9 mouse cellular contexts compared by ENCODE assay signal in genomic region chr5:121872158-121872557, GRCm38 (mm10). TPM values are rescaled to one million over a fixed set of nuclear protein-coding genes. Genes with fewer than 3 reads are reported as not detected.
DNase-seq lines count a peak whose midpoint lies in the region; ATAC-seq and TF ChIP-seq lines count a peak whose summit lies in the region.
"Had no signal": no experiment of that assay in that cellular context is flagged by ENCODE, and none has a peak within 500 bp of the region (broad histone marks: within the 10 kb centered on the region; RNA-seq: fewer than 3 reads in every experiment).

No protein-coding gene starts in this region.

- 0 out of 2 replicates have a peak, but pooled peaks have one; percentile 35 for ATAC-seq in lung, embryonic 15.5 days (ENCODE audit: borderline replicate concordance, extremely low read depth, low FRiP score, low TSS enrichment)

- H3K9ac ChIP-seq in lung, embryonic 15.5 days: no peak overlapping the region

- no peaks in the 10 kb centered on the region for H3K27me3 ChIP-seq in lung, embryonic 15.5 days

- intact Hi-C loops in gastrocnemius, postnatal 36 days (cut with DNase I): loop anchor here (2.0 to 5.0 kb wide), 3 partner anchors 120 to 219 kb away; no protein-coding TSS in a partner anchor

- H3K4me2 ChIP-seq in lung, embryonic 15.5 days: no peak overlapping the region

- no peak overlapping the region for H3K27ac ChIP-seq in cortical plate, adult 2 months (ENCODE audit: insufficient read depth, low read length)
- no peak overlapping the region for H3K27ac ChIP-seq in lung, embryonic 15.5 days

- peak; percentile 70 for DNase-seq in 416B (ENCODE audit: low read depth)
- DNase-seq in ZHBTc4 (ENCODE audit: low read depth, low spot score): peak; percentile 90
- peak; percentile 74 to 80 for DNase-seq in gastrocnemius, postnatal 36 days
- DNase-seq in kidney, adult 9 months: peak; percentile 73
- DNase-seq in ovary, postnatal 10 days (ENCODE audit: low spot score): peak; percentile 83
- peak; percentile 52 for DNase-seq in thymus, postnatal 25 days

- no peaks in the 10 kb centered on the region for H3K4me1 ChIP-seq in cortical plate, adult 2 months (ENCODE audit: control insufficient read depth, insufficient read depth, low read length)
- no peaks in the 10 kb centered on the region for H3K4me1 ChIP-seq in lung, embryonic 15.5 days

- 13% methylated on average over 4 of the region's 4 CpGs for WGBS in lung, embryonic 15.5 days

- no peak for TF ChIP-seq POLR2A in cortical plate, adult 2 months (IDR thresholded peaks at IDR 0.05; ENCODE audit: extremely low read depth, insufficient read depth, low read length)

- H3K4me3 ChIP-seq in cortical plate, adult 2 months (ENCODE audit: insufficient read depth, low read length): no peak overlapping the region
- H3K4me3 ChIP-seq in lung, embryonic 15.5 days: no peak overlapping the region
- H3K4me3 ChIP-seq: erythroblast, embryonic 14.5 days had no signal

- H3K9me3 ChIP-seq in lung, embryonic 15.5 days: no peaks in the 10 kb centered on the region

- H3K36me3 ChIP-seq in lung, embryonic 15.5 days: no peaks in the 10 kb centered on the region

- peak; percentile 98 for TF ChIP-seq CTCF in cortical plate, adult 2 months (IDR thresholded peaks at IDR 0.05; ENCODE audit: extremely low read depth, insufficient read depth, low read length)

RNA-seq across cellular contexts. Expression of gene Pheta1, which starts 23.4 kb away (rescaled TPM):
- polyA plus RNA-seq in cortical plate, adult 2 months (2012; rRNA removed): 12.9 and 13.2 TPM in 2 replicates
- total RNA-seq in gastrocnemius, postnatal 36 days (2021): 1 to 10 TPM; 4.5 to 6.0 TPM
- polyA plus RNA-seq in lung, embryonic 15.5 days (2015; fragmentation: Nextera tagmentation; extraction: Ambion mirVana): 27.2 and 27.5 TPM in 2 replicates

RNA-seq across cellular contexts. Expression of gene Sh2b3, which starts 34.7 kb away (rescaled TPM):
- 19.4 and 19.6 TPM in 2 replicates for polyA plus RNA-seq in cortical plate, adult 2 months (2012; rRNA removed)
- 10 to 100 TPM; 13.5 TPM for total RNA-seq in gastrocnemius, postnatal 36 days (2021)
- polyA plus RNA-seq in lung, embryonic 15.5 days (2015; fragmentation: Nextera tagmentation; extraction: Ambion mirVana): 20.5 and 21.2 TPM in 2 replicates
